18 mouse cellular contexts compared by ENCODE assay signal in genomic region chr11:35974632-35975450, GRCm38 (mm10). TPM values are rescaled to one million over a fixed set of nuclear protein-coding genes. Genes with fewer than 3 reads are reported as not detected.
A peak's percentile ranks its signal among the peaks of the same experiment; 100 is the strongest.
DNase-seq lines count a peak whose midpoint lies in the region; ATAC-seq and TF ChIP-seq lines count a peak whose summit lies in the region.
"Had no signal": no experiment of that assay in that cellular context is flagged by ENCODE, and none has a peak within 500 bp of the region (broad histone marks: within the 10 kb centered on the region; RNA-seq: fewer than 3 reads in every experiment).

No protein-coding gene starts in this region.

- no peaks in the 10 kb centered on the region for H3K27me3 ChIP-seq in liver, adult 2 months (ENCODE audit: control insufficient read depth, insufficient read depth, low read length)
- peaks cover 55% of the 10 kb centered on the region for H3K27me3 ChIP-seq in liver, embryonic 12.5 days (replicated peaks)
- peaks cover 13% of the 10 kb centered on the region for H3K27me3 ChIP-seq in liver, embryonic 16.5 days (ENCODE audit: control insufficient read depth, insufficient read depth, low read depth, low read length)
- H3K27me3 ChIP-seq: intestine, embryonic 15.5 days had no signal

- H3K79me2 ChIP-seq in liver, adult 2 months (ENCODE audit: control insufficient read depth, insufficient read depth, low read length), result peaks cover 36% of the 10 kb centered on the region

- peaks cover 60% of the 10 kb centered on the region for H3K4me1 ChIP-seq in liver, adult 2 months (ENCODE audit: control insufficient read depth, insufficient read depth, low read length)
- H3K4me1 ChIP-seq in liver, embryonic 12.5 days, result peaks cover 4% of the 10 kb centered on the region; the same call in 1 of the 2 replicates
- no peaks in the 10 kb centered on the region; the same call in none of the 2 replicates for H3K4me1 ChIP-seq in liver, embryonic 16.5 days (ENCODE audit: control insufficient read depth, low read depth, low read length)

- H3K4me2 ChIP-seq in liver, embryonic 12.5 days, result no peak overlapping the region
- H3K4me2 ChIP-seq in liver, embryonic 16.5 days (ENCODE audit: low read depth, low read length), result no peak overlapping the region
- H3K4me2 ChIP-seq: hindbrain, embryonic 12.5 days; intestine, embryonic 15.5 days; lung, embryonic 14.5 days; stomach, embryonic 15.5 days had no signal

- TF ChIP-seq CTCF in liver, adult 2 months (IDR thresholded peaks at IDR 0.05; ENCODE audit: low read depth, low read length), result no peak

- ATAC-seq in liver, embryonic 12.5 days, result no peak
- ATAC-seq in liver, embryonic 16.5 days (ENCODE audit: low read depth), result peak; percentile 56; the same call in 1 of the 2 replicates
- ATAC-seq: forebrain, embryonic 14.5 days; intestine, embryonic 15.5 days had no signal

- WGBS in liver, adult 2 months, result 25% methylated on average over 6 of the region's 6 CpGs
- WGBS in liver, embryonic 12.5 days (ENCODE audit: insufficient replicate concordance), result 64% methylated on average over 6 of the region's 6 CpGs
- 45% methylated on average over 6 of the region's 6 CpGs for WGBS in liver, embryonic 16.5 days (ENCODE audit: insufficient replicate concordance)

- peak overlapping the region; percentile 35 for H3K9ac ChIP-seq in liver, adult 2 months (ENCODE audit: low read depth, low read length)
- H3K9ac ChIP-seq in liver, embryonic 12.5 days, result no peak overlapping the region
- no peak overlapping the region for H3K9ac ChIP-seq in liver, embryonic 16.5 days (ENCODE audit: low read depth, low read length)
- H3K9ac ChIP-seq: hindbrain, embryonic 12.5 days; intestine, embryonic 15.5 days; lung, embryonic 14.5 days; stomach, embryonic 15.5 days had no signal

- H3K36me3 ChIP-seq in liver, adult 2 months (ENCODE audit: control insufficient read depth, insufficient read depth, low read length), result no peaks in the 10 kb centered on the region
- H3K36me3 ChIP-seq in liver, embryonic 12.5 days, result no peaks in the 10 kb centered on the region
- H3K36me3 ChIP-seq in liver, embryonic 16.5 days (ENCODE audit: control insufficient read depth, insufficient read depth), result no peaks in the 10 kb centered on the region
- H3K36me3 ChIP-seq: hindbrain, embryonic 12.5 days; intestine, embryonic 15.5 days; stomach, embryonic 15.5 days had no signal

- H3K9me3 ChIP-seq in liver, embryonic 12.5 days (replicated peaks), result no peaks in the 10 kb centered on the region
- no peaks in the 10 kb centered on the region for H3K9me3 ChIP-seq in liver, embryonic 16.5 days (replicated peaks; ENCODE audit: control insufficient read depth, low read length)
- H3K9me3 ChIP-seq: hindbrain, embryonic 12.5 days; intestine, embryonic 15.5 days; stomach, embryonic 15.5 days had no signal

- peak overlapping the region; percentile 6; the same call in 1 of the 2 replicates for H3K4me3 ChIP-seq in liver, adult 2 months (ENCODE audit: insufficient read depth, low read depth, low read length)
- H3K4me3 ChIP-seq in liver, embryonic 12.5 days, result no peak overlapping the region
- no peak overlapping the region for H3K4me3 ChIP-seq in liver, embryonic 16.5 days (ENCODE audit: low read depth, low read length)
- H3K4me3 ChIP-seq: gastrocnemius, adult 2 months; hindbrain, embryonic 12.5 days; intestine, embryonic 15.5 days; stomach, embryonic 15.5 days had no signal

- peak overlapping the region; percentile 88 for H3K27ac ChIP-seq in liver, adult 2 months (replicated peaks; ENCODE audit: insufficient read depth, low read depth, low read length)
- no peak overlapping the region for H3K27ac ChIP-seq in liver, embryonic 12.5 days
- no peak overlapping the region for H3K27ac ChIP-seq in liver, embryonic 16.5 days (ENCODE audit: low read length)
- H3K27ac ChIP-seq: gastrocnemius, adult 2 months; hindbrain, embryonic 12.5 days; intestine, embryonic 15.5 days; stomach, embryonic 15.5 days had no signal

- DNase-seq in liver, adult 2 months (ENCODE audit: extremely low read depth, low read depth, low spot score), result peak; percentile 98
- peak; percentile 80 for DNase-seq in adrenal gland, adult 2 months
- DNase-seq in kidney, adult 8-10 months, result peak; percentile 83 to 85
- DNase-seq in layer of hippocampus, adult 11-12 months (ENCODE audit: low spot score), result no peak
- no peak for DNase-seq in right cerebral cortex, adult 2 months (ENCODE audit: low spot score in 2 of 2)
- DNase-seq: B cell, adult 2 months; cerebellum, postnatal 10 days; embryo, embryonic 11 days; gastrocnemius, adult 2 months; left cerebral cortex, postnatal 4 days; lung, embryonic 14.5 days; retina, postnatal 1 day had no signal

- no peak for TF ChIP-seq POLR2A in liver, adult 2 months (IDR thresholded peaks at IDR 0.05; ENCODE audit: extremely low read depth, insufficient read depth, low read length)

RNA-seq across cellular contexts. Expression of gene Wwc1, which starts 5.5 kb away (rescaled TPM):
- 11.3 and 15.7 TPM in 2 replicates for total RNA-seq in liver, adult 2 months (2014; rRNA removed)
- polyA plus RNA-seq in liver, adult 2 months (2012; rRNA removed), result 25.0 and 32.7 TPM in 2 replicates
- 3.0 and 3.1 TPM in 2 replicates for polyA plus RNA-seq in liver, embryonic 12.5 days (2016; fragmentation: Nextera tagmentation; extraction: Ambion mirVana)
- total RNA-seq in adrenal gland, adult 2 months (2021), result 10 to 100 TPM; 81.6 to 88.3 TPM
- polyA plus RNA-seq in adrenal gland, adult 2 months (2012; rRNA removed), result 27.1 and 35.2 TPM in 2 replicates
- 0.98 and 1.1 TPM in 2 replicates for polyA plus RNA-seq in liver, embryonic 16.5 days (2015; fragmentation: Nextera tagmentation; extraction: Ambion mirVana)
- total RNA-seq: gastrocnemius, adult 2 months had no signal

Comparison
In these comparisons a context has a peak if more than half of its experiments do, and no peak if none do; other contexts are left out.
1. DNase-seq: peak in liver, adult 2 months (single experiment), adrenal gland, adult 2 months (single experiment) and kidney, adult 8-10 months (2 of 2); none in layer of hippocampus, adult 11-12 months (single experiment) and right cerebral cortex, adult 2 months (0 of 2).